Mouse (Mus musculus) liver, postnatal 0 days (tissue): Measurements from ENCODE around the gene Ptpn23.
A peak's percentile ranks its signal among the peaks of the same experiment; 100 is the strongest.

Experiments
- CTCF ChIP-seq: sonication (generic); IDR thresholded peaks from 2 replicates; pipeline ENCODE4 v1.5.1; 2016; ENCODE audit warnings: antibody characterized with exemption, low read depth
- EP300 ChIP-seq: IDR thresholded peaks from 2 replicates; pipeline ENCODE4 v1.6.1; 2016; ENCODE audit warnings: antibody characterized with exemption, low read depth, mild to moderate bottlenecking

DNA sequence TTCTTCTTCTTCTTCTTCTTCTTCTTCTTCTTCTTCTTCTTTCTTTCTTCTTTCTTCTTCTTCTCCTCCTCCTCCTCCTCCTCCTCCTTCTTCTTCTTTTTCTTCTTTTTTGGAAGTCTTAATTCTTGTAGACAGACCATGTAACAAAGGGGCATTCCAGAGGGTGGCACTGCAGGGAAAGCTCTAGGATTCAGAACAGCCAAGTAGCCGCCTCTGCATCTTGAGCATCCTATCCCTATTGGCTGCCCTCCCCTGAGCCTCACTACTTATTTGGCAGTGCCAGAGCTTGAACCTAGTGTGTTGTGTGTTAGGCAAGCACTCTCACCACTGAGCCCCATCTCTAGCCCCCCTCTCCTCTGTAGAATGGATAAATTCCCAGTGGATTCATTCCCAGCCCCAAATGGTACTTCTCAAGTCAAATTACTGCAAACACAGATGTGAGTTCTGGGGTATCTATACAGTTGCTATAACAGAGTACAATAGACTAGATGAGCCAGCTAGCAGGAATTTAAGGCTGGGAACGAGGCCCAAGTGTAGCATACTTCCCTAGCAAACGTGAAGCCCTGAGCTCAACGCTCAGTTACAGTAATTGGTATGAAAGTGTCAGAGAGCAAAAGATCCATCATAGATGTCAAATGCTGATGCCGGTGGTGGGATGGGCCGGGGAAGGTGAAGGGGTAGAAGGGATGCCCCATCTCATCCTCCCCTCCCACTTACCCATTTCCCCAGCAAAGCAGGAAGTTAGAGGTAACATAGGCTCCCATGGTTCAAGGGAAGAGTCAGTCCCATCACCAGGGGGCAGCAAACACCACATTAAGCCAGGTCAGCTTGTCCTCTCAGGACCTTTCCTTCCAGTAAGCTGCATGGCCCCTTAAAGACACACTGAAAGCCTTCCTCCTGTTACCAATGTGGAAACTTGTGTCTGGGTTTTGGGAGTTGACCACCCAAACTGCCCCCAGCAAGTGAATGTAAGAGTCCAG, 3.2 kb upstream of the Ptpn23 start:
- TF ChIP-seq CTCF: peak; percentile 93
- TF ChIP-seq EP300: no peak
